Mouse (Mus musculus) kidney, adult 8-10 months (tissue): ENCODE results near the gene Ldb1.

Source experiments
- DNase-seq, 2 experiments: peaks; one replicate each; pipeline ENCODE4 v3.0.0; 2022

Ldb1 gene

DNA sequence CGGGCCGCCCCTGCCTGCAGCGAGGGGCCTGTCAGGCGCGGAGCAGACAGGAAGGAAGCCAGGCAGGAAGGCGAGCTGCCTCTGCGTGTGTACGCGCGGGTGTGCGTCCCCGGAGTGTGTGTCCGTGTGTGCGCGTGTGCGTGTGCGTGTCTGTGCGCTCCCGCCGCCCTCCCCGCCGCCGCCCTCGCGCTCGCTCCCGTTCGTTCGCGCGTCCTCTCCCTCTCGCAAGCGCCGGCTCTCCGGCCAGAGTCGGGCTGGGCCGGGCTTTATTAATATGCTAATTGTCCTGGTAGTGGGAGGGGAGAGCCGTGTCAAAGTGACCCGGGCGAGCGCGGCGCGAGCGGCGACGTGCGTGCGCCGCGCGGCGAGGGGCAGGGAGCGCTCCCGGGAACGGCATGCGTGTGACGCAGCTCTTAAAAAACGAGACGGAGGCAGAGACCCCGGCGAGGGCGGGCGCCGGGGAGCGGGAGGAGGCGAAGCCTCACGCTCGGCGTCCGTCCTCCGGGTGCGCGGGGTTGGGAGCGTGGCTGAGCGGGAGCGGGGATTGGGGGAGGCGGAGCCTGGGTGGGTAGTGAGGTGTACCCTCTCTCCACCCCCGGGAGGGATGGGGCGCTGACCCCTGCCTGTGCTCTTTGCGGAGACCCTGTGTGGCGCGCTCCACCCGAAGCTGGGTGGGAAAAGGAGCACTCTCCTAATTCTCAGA is at the start of gene Ldb1:
Gene Ldb1 (minus strand): TSS at position 222 of the 703 bp plus-strand sequence.
- DNase-seq = peak; percentile 85 to 87

DNA sequence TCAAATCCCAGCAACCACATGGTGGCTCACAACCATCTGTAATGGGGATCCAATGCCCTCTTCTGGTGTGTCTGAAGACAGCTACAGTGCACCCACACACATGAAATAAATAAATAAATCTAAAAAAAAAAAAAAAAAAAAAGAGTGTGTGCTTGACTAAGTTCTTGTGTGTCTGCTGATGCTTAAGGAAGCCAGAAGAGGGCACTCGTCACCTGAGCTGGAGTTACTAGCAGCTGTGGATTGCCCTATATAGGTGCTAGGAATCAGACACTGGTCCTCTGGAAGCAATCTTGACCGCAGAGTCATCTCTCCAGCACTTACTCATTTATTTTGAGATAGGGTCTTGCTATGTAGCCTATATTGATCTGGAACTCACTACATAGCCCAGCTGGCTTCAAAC is 49.1 kb upstream of the Ldb1 start:
- DNase-seq = no peak

DNA sequence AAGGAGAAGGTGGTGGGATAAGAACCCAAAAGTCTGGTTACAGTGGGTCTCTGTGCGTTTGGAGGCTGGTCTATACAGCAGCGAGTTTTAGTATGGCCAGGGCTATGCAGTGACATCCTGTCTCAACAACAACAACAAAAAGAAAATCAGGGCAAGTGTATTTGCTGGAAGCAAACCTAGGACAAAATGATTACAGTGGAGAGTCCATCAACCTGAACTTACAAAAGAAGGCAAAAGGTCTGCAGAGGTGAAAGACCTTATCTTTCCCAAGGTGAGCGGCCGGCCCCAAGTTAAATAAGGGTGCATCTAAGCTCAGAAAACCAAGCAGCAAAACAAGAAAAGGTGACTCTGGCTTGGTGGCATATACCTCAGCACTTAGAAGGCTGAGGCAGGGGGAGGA is 46.6 kb upstream of the Ldb1 start:
- DNase-seq = no peak

DNA sequence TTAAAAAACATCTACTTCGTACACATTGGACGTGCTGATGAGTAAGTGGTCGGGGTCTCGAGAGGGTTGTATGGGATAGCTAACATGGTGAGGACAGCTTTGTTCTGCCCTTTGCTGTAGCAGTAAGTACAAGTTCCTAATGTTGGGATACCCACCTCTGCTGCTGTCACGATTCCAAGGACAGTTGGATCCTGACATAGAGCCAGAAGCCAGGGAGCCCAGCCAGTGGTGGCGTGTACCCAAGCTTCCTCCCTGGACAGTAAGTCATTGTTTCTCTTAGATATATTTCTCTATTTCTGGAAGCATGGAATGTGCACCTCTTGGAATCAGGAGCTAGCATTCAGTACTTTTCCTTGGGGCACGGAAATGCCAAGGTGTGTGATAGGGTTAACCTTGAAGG is 42.9 kb upstream of the Ldb1 start:
- DNase-seq = no peak

DNA sequence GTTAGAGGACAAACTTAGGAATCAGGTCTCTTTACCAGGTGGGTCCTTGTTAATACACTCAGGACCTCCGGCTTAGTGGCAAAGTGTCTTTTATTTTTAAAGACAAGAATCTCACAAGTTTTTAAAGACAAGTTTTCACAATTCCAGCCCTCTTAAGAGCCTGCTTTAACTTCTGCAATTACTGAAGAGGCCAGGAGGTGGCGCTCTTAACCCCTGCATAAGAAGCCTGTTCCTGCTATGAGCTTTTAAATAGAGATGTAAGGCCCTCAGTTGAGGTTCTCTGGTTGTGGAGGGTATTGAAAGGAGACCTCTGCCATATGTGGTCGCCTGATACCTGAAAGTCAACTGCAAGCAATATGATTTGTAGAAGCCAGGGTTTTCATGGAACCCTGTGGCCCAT is 41.3 kb upstream of the Ldb1 start:
- DNase-seq = peak in 1 of 2 experiments; percentile 61

DNA sequence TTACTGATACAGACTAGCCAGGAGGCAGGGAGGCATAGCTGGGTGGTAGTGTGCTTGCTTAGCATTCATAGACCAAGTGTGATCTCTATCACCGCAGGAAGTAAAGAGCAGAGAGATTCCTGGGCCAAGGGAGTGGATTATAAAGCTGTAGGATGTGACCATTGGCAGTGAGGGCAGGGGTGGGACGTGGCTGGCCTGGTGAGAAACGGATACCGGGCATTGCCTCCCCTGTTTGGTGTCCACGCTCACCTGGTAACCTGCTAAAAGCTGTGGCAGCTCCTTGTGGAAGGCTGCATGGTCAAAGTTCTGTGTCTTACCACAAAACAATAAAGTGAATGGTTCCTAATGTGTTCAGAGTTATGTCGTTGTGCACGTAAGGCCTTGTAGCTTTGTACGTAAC is 40.2 kb upstream of the Ldb1 start:
- no peak for DNase-seq

DNA sequence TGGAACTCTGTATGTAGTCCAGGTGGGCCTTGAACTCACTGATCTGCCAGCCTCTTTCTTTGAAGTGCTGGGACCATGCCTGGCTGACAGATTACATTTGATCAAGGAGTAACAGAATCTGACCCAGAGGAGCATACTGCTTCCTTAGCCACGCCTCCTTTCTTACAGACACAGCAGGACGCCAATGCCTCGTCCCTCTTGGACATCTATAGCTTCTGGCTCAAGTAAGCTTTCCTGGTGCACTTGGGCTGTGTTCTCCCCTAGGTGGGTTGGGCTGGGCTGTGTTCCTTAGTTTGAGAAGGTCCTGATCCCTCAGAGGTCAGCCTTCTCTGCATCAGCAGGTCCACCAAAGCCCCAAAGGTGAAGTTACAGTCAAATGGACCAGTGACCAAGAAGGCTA is 33.5 kb upstream of the Ldb1 start:
- DNase-seq = no peak

DNA sequence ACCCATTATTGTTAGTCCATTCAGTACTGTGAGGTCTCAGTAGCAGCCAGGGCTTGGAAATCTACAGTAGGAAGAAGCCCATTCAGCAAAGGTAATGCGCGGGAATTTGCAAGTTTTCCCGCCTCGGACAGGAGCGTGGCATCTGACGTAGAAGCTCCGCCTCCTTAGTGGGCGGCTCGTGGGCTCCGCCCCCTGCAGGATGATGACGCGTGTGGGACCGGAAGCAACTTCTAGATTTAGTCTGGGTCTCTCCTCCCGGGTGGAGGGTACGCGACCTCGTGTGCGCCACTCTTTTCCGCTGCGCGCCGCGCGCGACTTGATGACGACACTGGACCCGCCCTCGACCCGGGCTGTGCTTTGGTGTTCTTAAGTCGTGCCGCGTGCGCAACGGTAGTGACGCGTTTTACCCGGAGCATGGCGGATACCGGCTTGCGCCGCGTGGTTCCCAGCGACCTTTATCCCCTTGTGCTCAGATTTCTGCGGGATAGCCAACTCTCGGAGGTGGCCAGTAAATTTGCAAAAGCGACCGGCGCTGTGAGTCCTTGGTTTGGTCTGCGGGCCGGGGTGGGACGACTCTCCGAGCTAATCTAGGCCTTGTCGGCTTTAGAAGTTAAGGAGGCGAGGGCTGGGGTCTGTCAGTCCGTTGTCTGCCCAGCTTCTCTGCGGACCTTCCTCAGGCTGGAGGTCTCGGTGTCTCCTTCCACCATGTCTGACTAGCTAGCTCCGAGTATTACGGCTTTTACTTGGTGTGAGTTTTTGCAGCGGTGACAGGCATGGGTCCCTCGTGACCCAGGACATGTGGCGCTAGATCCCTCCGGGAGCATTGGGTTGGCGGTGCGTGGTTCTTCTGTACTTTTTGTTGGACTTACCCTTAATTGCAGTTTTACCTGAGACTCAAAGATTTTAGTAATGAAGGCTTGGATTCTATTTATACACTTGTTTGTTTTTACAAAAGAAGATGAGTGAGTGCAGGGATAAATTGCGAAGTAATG is 30.9 kb upstream of the Ldb1 start, which contains the start of gene Nolc1:
Gene Nolc1 (plus strand): TSS at position 248 of the 992 bp plus-strand sequence.
- DNase-seq = peak; percentile 99 to 100

DNA sequence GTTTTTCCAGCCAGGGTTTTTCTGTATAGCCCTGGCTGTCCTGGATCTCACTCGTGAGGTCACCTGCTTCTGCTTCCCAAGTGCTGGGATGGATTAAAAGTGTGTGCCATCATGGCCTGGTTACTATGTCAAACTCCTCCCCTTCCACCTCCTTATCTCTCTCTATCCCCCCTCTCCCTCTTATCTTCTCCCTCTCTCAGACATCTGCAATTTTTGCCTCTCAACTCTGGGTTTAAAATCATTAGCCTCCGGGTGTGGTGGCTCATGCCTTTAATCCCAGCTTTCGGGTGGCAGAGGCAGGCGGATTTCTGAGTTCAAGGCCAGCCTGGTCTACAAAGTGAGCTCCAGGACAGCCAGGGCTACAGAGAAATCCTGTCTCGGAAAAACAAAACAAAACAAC is 29.3 kb upstream of the Ldb1 start:
- DNase-seq = no peak

DNA sequence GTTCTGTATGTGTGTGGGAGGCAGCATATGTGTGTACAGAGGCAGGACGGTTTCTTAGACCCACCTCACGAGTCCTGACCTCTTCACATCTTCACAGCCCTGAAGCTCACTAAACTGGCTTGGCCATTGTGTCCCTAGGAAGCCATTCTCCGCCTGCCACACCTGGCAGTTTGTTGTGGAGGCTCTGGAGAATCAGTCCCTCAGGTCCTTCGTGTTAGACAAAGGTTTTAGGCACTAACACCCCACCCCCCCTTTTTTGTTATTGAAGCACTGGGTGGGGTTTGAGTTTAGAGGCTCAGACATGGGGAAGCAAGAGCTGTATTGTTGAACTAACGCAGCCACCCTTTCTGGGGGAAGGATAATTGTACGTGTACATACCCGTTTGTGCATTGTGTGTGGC is 28.3 kb upstream of the Ldb1 start:
- no peak for DNase-seq

DNA sequence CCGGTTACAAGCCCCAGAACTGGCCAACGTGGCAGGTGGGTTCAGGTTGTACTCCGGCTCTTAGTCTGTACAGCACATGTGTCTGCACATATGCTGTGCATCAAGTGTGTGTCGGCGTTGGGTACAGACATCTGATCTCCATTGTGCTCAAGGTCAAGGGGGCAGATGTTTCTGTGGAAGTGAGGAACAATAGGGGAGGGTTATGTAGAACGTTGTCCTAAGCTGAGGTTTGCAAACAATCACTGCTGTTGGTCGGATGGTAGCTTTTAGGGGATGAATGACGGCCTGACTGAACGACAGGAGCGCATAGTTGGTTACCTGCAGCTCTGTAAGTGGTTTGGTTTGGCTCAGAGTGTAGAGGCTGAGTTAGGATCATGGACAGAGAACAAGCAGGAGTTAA is 23.0 kb upstream of the Ldb1 start:
- no peak for DNase-seq

DNA sequence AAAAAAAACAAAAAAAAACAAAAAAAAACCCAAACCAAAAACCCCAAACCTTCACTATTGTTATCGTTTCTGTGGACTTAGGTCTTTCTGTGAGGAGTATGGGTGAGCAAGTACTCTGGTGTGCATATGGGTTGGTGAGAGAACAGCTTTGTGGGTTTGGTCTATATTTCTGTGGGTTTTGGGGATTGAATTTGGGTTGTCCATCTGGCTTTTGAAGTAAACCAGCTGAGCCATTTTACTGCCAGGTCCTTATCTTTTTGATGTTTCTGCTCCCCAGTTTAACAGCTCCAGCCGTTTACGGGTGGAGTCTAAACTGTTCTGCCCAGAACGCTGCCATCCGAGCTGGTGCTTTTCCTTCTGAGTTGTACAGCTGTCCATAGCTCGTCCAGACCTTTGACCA is 15.8 kb upstream of the Ldb1 start:
- DNase-seq = no peak

DNA sequence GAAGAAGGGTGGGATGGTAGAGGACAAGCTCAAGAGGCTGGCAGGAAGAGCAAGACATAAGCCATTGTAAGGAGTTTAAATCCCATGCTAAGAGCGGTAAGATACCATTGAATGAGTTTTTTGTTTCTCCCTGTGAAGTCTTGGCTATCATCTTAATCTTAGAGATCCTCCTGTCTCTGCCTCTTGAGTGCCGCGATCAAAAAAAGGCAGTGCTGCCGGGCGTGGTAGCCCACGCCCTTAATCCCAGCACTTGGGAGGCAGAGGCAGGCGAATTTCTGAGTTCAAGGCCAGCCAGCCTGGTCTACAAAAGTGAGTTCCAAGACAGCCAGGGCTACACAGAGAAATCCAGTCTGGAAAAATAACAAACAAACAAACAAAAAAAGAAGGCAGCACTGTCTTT is 13.5 kb upstream of the Ldb1 start:
- no peak for DNase-seq

DNA sequence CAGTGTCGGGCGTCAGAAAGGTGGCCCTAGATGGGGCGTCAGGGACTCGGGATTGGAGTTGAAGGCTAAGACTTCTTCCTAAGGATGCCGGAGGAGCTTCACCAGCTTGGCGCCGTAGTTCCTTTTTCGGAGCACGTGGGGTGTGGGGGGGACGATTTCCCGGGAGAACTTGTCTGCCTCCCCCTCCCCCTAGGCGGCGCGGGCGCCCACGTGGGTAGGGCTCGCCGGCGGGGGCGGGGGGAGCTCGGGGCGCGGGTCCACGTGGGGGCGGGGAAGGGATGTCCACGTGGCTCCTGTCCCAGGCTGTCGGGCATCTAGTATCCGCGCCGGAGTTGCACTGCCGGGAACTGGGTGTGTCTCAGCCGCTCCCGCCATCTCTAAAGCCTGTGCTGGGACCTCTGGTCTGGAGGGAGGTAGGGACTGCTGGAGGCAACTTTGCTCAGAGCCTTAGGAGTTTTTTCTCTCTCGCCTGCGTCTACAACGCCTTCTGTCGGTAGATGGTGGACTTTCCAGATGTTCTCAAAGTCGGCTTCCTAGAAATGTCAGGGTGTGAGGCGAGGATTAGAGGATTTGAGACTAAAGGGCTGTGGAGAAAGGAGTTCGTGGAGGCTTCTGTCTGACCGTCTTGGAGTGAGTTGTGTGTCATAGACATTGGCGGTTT is 12.1 kb upstream of the Ldb1 start:
- peak; percentile 72 to 81 for DNase-seq

DNA sequence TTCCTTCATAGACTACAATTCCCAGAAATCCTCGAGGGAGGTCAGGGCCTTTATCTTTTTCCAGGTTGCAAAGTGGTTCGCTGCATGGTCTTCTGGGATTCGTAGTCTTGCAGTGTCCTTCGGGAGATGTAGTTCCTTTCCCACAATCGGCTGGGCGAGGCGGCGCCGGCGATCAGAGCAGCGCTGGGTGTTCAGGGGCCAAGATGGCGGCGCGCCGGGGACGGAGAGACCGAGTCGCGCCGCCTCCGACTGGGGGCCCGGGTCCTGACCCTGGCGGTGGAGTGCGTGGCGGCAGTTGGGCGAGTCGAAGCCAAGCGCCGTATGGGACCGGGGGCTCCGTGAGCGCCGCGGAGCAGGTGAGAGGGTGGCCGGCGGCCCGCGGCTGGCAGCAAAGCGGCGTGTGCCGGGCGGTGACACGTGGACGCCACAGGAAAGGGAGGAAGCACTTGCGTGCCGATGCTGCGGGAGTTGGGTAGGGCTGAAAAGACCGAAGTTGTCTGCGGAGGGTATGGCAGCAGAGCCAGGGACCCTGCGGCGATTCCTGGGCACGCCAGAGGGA is 11.5 kb upstream of the Ldb1 start:
- DNase-seq = peak; percentile 94 to 96

DNA sequence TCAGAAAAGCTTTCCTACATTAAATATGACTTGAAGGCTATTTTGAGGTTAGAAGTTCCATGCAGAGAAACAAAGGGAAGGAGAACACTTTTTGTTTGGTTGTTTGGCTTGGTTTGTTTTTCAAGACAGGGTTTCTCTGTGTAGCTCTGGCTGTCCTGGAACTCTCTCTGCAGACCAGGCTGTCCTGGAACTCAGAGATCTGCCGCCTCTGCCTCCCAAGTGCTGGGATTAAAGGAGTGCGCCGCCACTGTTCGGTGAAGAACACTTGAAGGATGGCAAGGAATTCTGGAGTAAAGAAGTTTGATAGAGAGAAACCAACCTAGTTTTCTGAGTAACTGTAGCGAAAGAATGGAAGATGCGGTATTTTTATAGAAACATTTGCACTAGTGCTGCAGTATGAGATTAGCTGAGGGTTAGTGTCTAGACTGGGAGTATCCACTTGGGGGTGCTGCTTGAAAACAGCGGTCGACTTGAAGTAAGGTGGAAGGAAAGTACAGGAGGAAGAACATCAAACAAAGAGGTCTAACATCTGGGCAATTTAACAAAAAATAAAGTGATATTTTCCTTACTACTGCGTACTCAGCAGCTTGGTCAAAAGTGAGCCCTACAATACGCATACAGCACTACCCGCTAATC is 10.9 kb upstream of the Ldb1 start:
- peak in 1 of 2 experiments; percentile 17 for DNase-seq

DNA sequence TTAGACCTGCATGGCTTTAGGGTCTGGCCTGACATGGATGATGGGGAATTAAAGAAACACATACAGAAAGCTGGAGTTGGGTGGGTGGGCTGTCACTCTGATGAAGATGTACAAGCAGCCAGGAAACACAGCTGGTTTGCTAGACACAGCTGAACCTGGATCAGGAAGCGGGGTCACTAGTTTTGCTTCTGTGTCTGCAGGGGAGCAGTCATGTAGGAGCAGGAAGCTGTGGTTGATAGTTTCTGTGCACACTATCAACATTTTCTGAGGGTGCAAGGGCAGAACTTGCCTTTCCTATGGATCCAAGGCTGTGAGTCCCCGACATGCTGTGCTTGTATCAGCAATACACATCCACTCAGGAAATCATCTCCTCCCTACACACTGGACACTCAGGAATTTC is 5.4 kb upstream of the Ldb1 start:
- DNase-seq = no peak

DNA sequence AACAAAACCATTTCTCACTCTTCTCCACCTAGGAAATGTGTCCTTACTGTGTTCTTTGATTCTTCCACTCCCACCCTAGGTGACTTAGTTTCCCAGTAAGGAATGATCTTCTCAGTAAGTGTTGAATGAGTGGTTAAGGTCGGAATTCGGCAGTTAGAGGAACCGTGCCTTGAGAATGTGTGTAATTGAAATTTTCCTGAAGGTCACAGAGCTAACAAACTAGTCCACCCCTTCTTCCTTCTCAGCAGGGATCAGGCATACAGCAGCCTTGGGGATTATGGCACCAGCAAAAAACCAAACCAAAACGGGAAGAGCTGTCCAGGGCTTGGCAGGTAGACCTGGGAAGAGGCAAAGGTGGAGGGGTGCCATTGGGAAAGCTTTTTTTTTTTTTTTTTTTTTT is 4.1 kb upstream of the Ldb1 start:
- no peak for DNase-seq

DNA sequence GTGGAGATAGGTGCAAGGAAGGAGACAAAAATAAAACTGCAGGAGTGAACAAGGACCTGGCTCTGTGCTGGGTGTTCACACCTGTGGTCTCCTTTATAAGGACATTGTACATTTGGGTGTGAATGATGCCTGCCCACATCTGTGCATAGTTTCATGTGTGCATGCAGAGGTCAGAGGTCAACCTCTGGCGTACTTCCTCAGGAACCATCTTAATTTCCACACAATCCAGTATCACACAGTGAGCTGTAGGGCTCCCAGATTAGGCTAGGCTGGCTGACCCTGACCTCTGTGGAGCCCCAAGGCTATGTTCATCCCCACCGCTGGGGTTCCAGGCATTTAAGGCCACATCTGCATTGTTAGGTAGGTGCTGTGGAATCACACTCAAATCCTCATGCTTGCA is 2.4 kb upstream of the Ldb1 start:
- DNase-seq = no peak

DNA sequence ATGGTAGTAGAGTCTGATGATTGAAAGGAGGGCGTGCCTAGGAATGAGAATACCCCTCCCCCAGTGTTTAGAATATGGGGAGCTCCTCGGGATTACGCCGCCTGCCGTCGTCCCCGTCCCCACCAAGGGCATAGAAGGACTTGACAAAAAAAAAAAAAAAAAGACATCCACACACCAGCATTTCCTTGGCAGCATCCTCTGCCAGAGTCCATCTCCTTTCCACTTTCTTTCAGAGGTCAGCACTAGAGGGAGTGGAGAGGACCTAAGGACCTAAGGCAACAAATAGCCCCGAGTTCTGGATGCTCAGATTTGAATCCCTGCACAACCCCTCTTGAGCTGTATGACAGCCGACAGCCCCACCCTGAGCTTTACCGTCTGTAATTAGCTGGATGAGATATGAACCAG is 1.6 kb upstream of the Ldb1 start:
- peak in 1 of 2 experiments; percentile 22 for DNase-seq

DNA sequence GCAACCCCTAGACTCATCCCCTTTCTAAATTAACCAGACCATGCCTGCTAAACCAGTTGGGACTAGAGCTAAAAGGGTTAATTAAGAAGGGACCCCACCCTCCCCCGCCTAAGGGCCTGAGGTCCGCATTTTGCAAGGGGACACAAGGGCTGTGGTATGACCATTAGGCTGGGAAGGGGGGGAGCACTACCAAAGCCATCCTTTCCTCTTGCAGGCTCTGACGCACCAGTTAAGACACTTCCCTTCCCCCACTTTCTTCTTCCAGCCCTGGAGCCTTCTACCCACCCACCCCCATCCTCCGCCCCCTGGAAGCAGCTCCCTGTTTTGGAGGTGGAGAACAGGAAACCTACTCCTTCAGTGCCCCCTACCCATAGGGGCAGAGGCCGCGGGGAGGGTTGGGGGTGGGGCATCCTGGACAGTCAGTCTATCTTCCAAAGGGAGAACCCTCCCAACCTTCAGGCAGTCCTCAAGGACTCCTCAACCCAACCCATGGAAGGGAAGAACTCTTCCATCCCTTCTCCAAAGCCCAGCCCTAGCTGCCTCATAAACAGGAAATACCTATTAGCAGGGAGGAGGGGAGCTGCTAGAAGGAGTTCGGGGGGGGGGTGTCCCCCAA is 790 bp upstream of the Ldb1 start:
- DNase-seq = peak; percentile 55 to 70
